Mouse (Mus musculus) forebrain, embryonic 11.5 days (tissue): ENCODE data around the gene Olfr613. TPM values are rescaled to one million over a fixed set of nuclear protein-coding genes. Genes with fewer than 3 reads are reported as not detected.

Source experiments
- microRNA-seq: library from miRNA; unstranded; fragments of <30 nt; microRNA quantifications from one replicate; pipeline ENCODE4, GENCODE M21; 2016; ENCODE audit not compliant: insufficient number of aligned reads
- polyA plus RNA-seq: library from polyadenylated mRNA; unstranded; fragments of >200 nt; fragmentation: Nextera tagmentation; extraction: Ambion mirVana; gene quantifications from 2 replicates; pipeline ENCODE4 v1.2.1, GENCODE M21; 2014

Gene Olfr613
- polyA plus RNA-seq, 1 experiment from 2014 or later: not detected

Small RNA genes within 50 kb of the gene (microRNA-seq; reads per million reads assigned to microRNA genes)
- not detected for gene Gm26506

Other genes with a start within 250 kb of the Olfr613 start
- gene Olfr596, start 242.4 kb upstream of the Olfr613 start, polyA plus RNA-seq: not detected in 2 replicates
- gene Olfr597, start 231.8 kb upstream of the Olfr613 start, polyA plus RNA-seq: not detected in 2 replicates
- not detected in 2 replicates for gene Olfr598, start 224.5 kb upstream of the Olfr613 start, polyA plus RNA-seq
- gene Olfr599, start 212.2 kb upstream of the Olfr613 start, polyA plus RNA-seq: not detected in 2 replicates
- gene Olfr600, start 198.4 kb upstream of the Olfr613 start, polyA plus RNA-seq: not detected in 2 replicates
- not detected in 2 replicates for gene Olfr601, start 185.4 kb upstream of the Olfr613 start, polyA plus RNA-seq
- not detected in 2 replicates for gene Olfr603, start 161.9 kb upstream of the Olfr613 start, polyA plus RNA-seq
- gene Usp17lc, start 133.0 kb upstream of the Olfr613 start, polyA plus RNA-seq: not detected in 2 replicates
- gene Olfr605, start 102.6 kb upstream of the Olfr613 start, polyA plus RNA-seq: not detected in 2 replicates
- not detected in 2 replicates for gene Olfr606, start 99.0 kb upstream of the Olfr613 start, polyA plus RNA-seq
- gene Olfr607, start 83.9 kb upstream of the Olfr613 start, polyA plus RNA-seq: not detected in 2 replicates
- not detected in 2 replicates for gene Olfr608, start 78.2 kb upstream of the Olfr613 start, polyA plus RNA-seq
- gene Olfr609, start 50.0 kb upstream of the Olfr613 start, polyA plus RNA-seq: not detected in 2 replicates
- not detected in 2 replicates for gene Olfr610, start 36.0 kb upstream of the Olfr613 start, polyA plus RNA-seq
- gene Olfr611, start 27.2 kb upstream of the Olfr613 start, polyA plus RNA-seq: not detected in 2 replicates
- not detected in 2 replicates for gene Olfr612, start 5.4 kb upstream of the Olfr613 start, polyA plus RNA-seq
- gene Olfr615, start 8.0 kb downstream of the Olfr613 start, polyA plus RNA-seq: not detected in 2 replicates
- not detected in 2 replicates for gene Olfr616, start 21.1 kb downstream of the Olfr613 start, polyA plus RNA-seq
- gene Olfr617, start 25.0 kb downstream of the Olfr613 start, polyA plus RNA-seq: not detected in 2 replicates
- not detected in 2 replicates for gene Olfr618, start 42.0 kb downstream of the Olfr613 start, polyA plus RNA-seq
- not detected in 2 replicates for gene Olfr619, start 52.5 kb downstream of the Olfr613 start, polyA plus RNA-seq
- gene Olfr620, start 64.5 kb downstream of the Olfr613 start, polyA plus RNA-seq: not detected in 2 replicates
- not detected in 2 replicates for gene Olfr622, start 94.6 kb downstream of the Olfr613 start, polyA plus RNA-seq
- gene Olfr623, start 115.6 kb downstream of the Olfr613 start, polyA plus RNA-seq: not detected in 2 replicates
- not detected in 2 replicates for gene Olfr624, start 123.1 kb downstream of the Olfr613 start, polyA plus RNA-seq
- not detected in 2 replicates for gene Olfr625-ps1, start 134.6 kb downstream of the Olfr613 start, polyA plus RNA-seq
- gene Olfr243, start 166.6 kb downstream of the Olfr613 start, polyA plus RNA-seq: not detected in 2 replicates
- gene Olfr628, start 182.3 kb downstream of the Olfr613 start, polyA plus RNA-seq: not detected in 2 replicates
- gene Olfr629, start 196.9 kb downstream of the Olfr613 start, polyA plus RNA-seq: not detected in 2 replicates
- gene Olfr630, start 209.3 kb downstream of the Olfr613 start, polyA plus RNA-seq: not detected in 2 replicates
- not detected in 2 replicates for gene Olfr69, start 223.5 kb downstream of the Olfr613 start, polyA plus RNA-seq
- not detected in 2 replicates for gene Olfr68, start 231.6 kb downstream of the Olfr613 start, polyA plus RNA-seq
- not detected in 2 replicates for gene Olfr67, start 243.7 kb downstream of the Olfr613 start, polyA plus RNA-seq